Mouse (Mus musculus) kidney, postnatal 0 days (tissue): ENCODE measurements around the gene Gm10401. TPM values are rescaled to one million over a fixed set of nuclear protein-coding genes. Genes with fewer than 3 reads are reported as not detected.

Source experiments
- ATAC-seq: fragments of 200-750 bp; cut with Nextera tagmentation; replicated peaks from 2 replicates; pipeline ENCODE4 v1.8.0; 2017; ENCODE audit warnings: low read depth, moderate number of reproducible peaks, moderate TSS enrichment, moderate library complexity; ENCODE audit not compliant: low FRiP score
- DNase-seq: peaks from one replicate; pipeline ENCODE4 v3.0.0-alpha.2; 2016; ENCODE audit warnings: low spot score
- H3K27ac ChIP-seq: fragments of 300-500 bp; sonication (generic); 2 replicates; pipeline ENCODE4 v1.5.1; 2014; ENCODE audit warnings: mild to moderate bottlenecking
- H3K27me3 ChIP-seq: fragments of 300-500 bp; sonication (generic); 2 replicates; pipeline ENCODE4 v1.6.1; 2014; ENCODE audit warnings: low read length, mixed read lengths; ENCODE audit not compliant: insufficient read depth
- H3K36me3 ChIP-seq: fragments of 300-500 bp; sonication (generic); 2 replicates; pipeline ENCODE4 v1.6.1; 2014; ENCODE audit warnings: low read length, mixed read lengths; ENCODE audit not compliant: insufficient read depth
- H3K4me1 ChIP-seq: fragments of 300-500 bp; sonication (generic); replicated peaks from 2 replicates; pipeline ENCODE4 v1.6.1; 2014; ENCODE audit warnings: antibody characterized with exemption, low read length, mixed read lengths; ENCODE audit not compliant: insufficient read depth
- H3K4me2 ChIP-seq: fragments of 300-500 bp; sonication (generic); 2 replicates; pipeline ENCODE4 v1.6.1; 2014; ENCODE audit warnings: mild to moderate bottlenecking, low read length, moderate library complexity, mixed read lengths
- H3K4me3 ChIP-seq: fragments of 300-500 bp; sonication (generic); replicated peaks from 2 replicates; pipeline ENCODE4 v1.5.1; 2014; ENCODE audit warnings: low read depth, low read length
- H3K9ac ChIP-seq: fragments of 300-500 bp; sonication (generic); 2 replicates; pipeline ENCODE4 v1.6.1; 2014; ENCODE audit warnings: low read depth, low read length
- H3K9me3 ChIP-seq: fragments of 300-500 bp; sonication (generic); replicated peaks from 2 replicates; pipeline ENCODE4 v1.6.1; 2016; ENCODE audit warnings: low read length, inconsistent platforms, mixed read lengths
- CTCF ChIP-seq: IDR thresholded peaks from 2 replicates; pipeline ENCODE4 v1.5.1; 2016; ENCODE audit warnings: antibody characterized with exemption, low read depth, mild to moderate bottlenecking, moderate library complexity
- WGBS: fragments of 180-500 bp; shearing (Covaris S2); extraction: QIAGEN DNeasy Blood & Tissue Kit; methylation state at CpG from one replicate; pipeline ENCODE4 v1.1.7; 2014; 5-methylcytosine and 5-hydroxymethylcytosine counted together
- polyA plus RNA-seq: library from polyadenylated mRNA; unstranded; fragments of >200 nt; fragmentation: Nextera tagmentation; extraction: Ambion mirVana; gene quantifications from 2 replicates; pipeline ENCODE4 v1.2.1, GENCODE M21; 2015

The Gm10401 gene
- polyA plus RNA-seq, 1 experiment from 2014 or later = 26.6 TPM

- 66% methylated on average over 5 of the region's 5 CpGs for WGBS
- no peak overlapping the region for H3K4me2 ChIP-seq
- H3K36me3 ChIP-seq = peaks cover 19% of the 10 kb centered on the region; the same call in 1 of the 2 replicates
- H3K27ac ChIP-seq = no peak overlapping the region
- no peak overlapping the region for H3K4me3 ChIP-seq
- H3K4me1 ChIP-seq = 0 out of 2 replicates have a peak, but pooled peaks cover 4% of the 10 kb centered on the region
- DNase-seq = no peak
- H3K9ac ChIP-seq = no peak overlapping the region
- H3K9me3 ChIP-seq = no peaks in the 10 kb centered on the region
- TF ChIP-seq CTCF = no peak
- no peaks in the 10 kb centered on the region for H3K27me3 ChIP-seq
- no peak for ATAC-seq
Measured at GRCm38 (mm10) chr5:115120978-115121377, 22.9 kb upstream of the Gm10401 start.

- peaks cover 8% of the 10 kb centered on the region; the same call in 1 of the 2 replicates for H3K36me3 ChIP-seq
- no peaks in the 10 kb centered on the region for H3K27me3 ChIP-seq
- peak within 1 kb of the TSS; percentile 66 for H3K27ac ChIP-seq
- peak within 1 kb of the TSS; percentile 85 for H3K4me2 ChIP-seq
- ATAC-seq (peak; percentile 84), DNase-seq (peak; percentile 86)
- no peak for TF ChIP-seq CTCF
- 2% methylated on average over 39 of the region's 39 CpGs for WGBS
- no peaks in the 10 kb centered on the region for H3K9me3 ChIP-seq
- H3K4me3 ChIP-seq = peak within 1 kb of the TSS; percentile 59
- peak within 1 kb of the TSS; percentile 85 for H3K9ac ChIP-seq
- no peaks in the 10 kb centered on the region for H3K4me1 ChIP-seq
Measured at GRCm38 (mm10) chr5:115118961-115119570, 21.0 kb upstream of the Gm10401 start, which contains the start of gene Acads. Gene Acads, minus strand, starts transcription at chr5:115119346.

GRCm38 (mm10) chr5:115117467-115117866, 19.4 kb upstream of the Gm10401 start:
- H3K4me3 ChIP-seq = no peak overlapping the region
- TF ChIP-seq CTCF = no peak
- H3K9ac ChIP-seq = no peak overlapping the region
- no peaks in the 10 kb centered on the region for H3K9me3 ChIP-seq
- ATAC-seq (no peak), DNase-seq (no peak)
- H3K4me2 ChIP-seq = no peak overlapping the region
- peaks cover 7% of the 10 kb centered on the region; the same call in 1 of the 2 replicates for H3K36me3 ChIP-seq
- WGBS = 93% methylated on average over 13 of the region's 13 CpGs
- H3K27ac ChIP-seq = no peak overlapping the region
- no peaks in the 10 kb centered on the region for H3K27me3 ChIP-seq
- no peaks in the 10 kb centered on the region for H3K4me1 ChIP-seq

GRCm38 (mm10) chr5:115116426-115116825, 18.3 kb upstream of the Gm10401 start:
- Histone ChIP-seq H3K9ac (no peak overlapping the region), H3K4me1 (no peaks in the 10 kb centered on the region), H3K4me2 (no peak overlapping the region), H3K27ac (no peak overlapping the region), H3K4me3 (no peak overlapping the region), H3K36me3 (peaks cover 9% of the 10 kb centered on the region; the same call in 1 of the 2 replicates), H3K27me3 (no peaks in the 10 kb centered on the region), H3K9me3 (no peaks in the 10 kb centered on the region)
- ATAC-seq (no peak), DNase-seq (no peak)
- WGBS = 85% methylated on average over 3 of the region's 3 CpGs
- TF ChIP-seq CTCF = no peak

GRCm38 (mm10) chr5:115114501-115114900, 16.4 kb upstream of the Gm10401 start:
- Histone ChIP-seq H3K9ac (no peak overlapping the region), H3K27ac (no peak overlapping the region), H3K4me1 (no peaks in the 10 kb centered on the region), H3K9me3 (no peaks in the 10 kb centered on the region), H3K36me3 (peaks cover 9% of the 10 kb centered on the region; the same call in 1 of the 2 replicates), H3K4me3 (no peak overlapping the region), H3K4me2 (no peak overlapping the region), H3K27me3 (no peaks in the 10 kb centered on the region)
- 93% methylated on average over 8 of the region's 8 CpGs for WGBS
- ATAC-seq = no peak
- no peak for TF ChIP-seq CTCF
- DNase-seq = no peak

GRCm38 (mm10) chr5:115113244-115113643, 15.1 kb upstream of the Gm10401 start:
- Histone ChIP-seq H3K4me1 (no peaks in the 10 kb centered on the region), H3K4me3 (no peak overlapping the region), H3K9me3 (no peaks in the 10 kb centered on the region), H3K9ac (no peak overlapping the region), H3K4me2 (no peak overlapping the region), H3K36me3 (peaks cover 9% of the 10 kb centered on the region; the same call in 1 of the 2 replicates), H3K27me3 (no peaks in the 10 kb centered on the region), H3K27ac (no peak overlapping the region)
- ATAC-seq (no peak), DNase-seq (no peak)
- WGBS = 80% methylated on average over 12 of the region's 12 CpGs
- TF ChIP-seq CTCF = peak; percentile 13; the same call in 1 of the 2 replicates
